16 mouse cellular contexts compared by ENCODE assay signal in the genomic region with DNA sequence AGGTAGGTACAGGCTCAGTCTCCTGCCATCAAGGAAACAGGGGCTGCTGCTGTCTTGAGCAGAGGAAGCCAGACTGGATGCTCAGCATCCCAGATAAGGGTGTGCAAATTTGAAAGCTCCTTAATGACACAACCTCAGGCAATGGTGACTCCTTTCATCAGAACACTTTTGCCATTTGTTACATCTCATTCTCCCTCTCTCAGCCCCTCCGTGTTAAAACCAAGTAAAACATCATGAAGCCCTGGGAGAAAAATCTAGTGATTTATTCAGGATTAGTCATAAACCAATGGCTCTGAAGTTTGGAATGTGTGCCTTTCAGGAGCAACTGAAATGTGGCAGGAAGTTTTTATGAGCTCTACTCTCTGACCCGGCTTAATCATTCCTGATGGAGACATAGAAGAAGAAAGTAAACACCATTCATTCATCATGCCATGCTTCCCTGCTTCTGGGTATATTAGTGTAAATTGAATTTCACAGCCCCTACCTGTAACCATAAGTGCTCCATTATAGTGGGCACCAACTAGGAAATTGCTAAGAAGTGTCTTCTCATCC.
"Had no signal": no experiment of that assay in that cellular context is flagged by ENCODE, and none has a peak within 500 bp of the region (broad histone marks: within the 10 kb centered on the region; RNA-seq: fewer than 3 reads in every experiment).

No protein-coding gene starts in this region.

- H3K27ac ChIP-seq: intestine, embryonic 15.5 days; left cerebral cortex, adult 2 months; liver, embryonic 13.5 days; macrophage; midbrain, embryonic 12.5 days; midbrain, embryonic 15.5 days; neural tube, embryonic 12.5 days; neural tube, embryonic 15.5 days; stomach, postnatal 0 days had no signal

- ATAC-seq: intestine, embryonic 15.5 days; midbrain, embryonic 15.5 days had no signal

- H3K4me3 ChIP-seq: intestine, embryonic 15.5 days; left cerebral cortex, adult 2 months; liver, embryonic 13.5 days; midbrain, embryonic 12.5 days; midbrain, embryonic 15.5 days; neural tube, embryonic 12.5 days; neural tube, embryonic 15.5 days had no signal

- DNase-seq: layer of hippocampus, postnatal 36 days; liver, embryonic 13.5 days; lung, adult 2 months; right cerebral cortex, adult 18-20 months; right cerebral cortex, postnatal 14 days; right cerebral cortex, postnatal 4 days; thymus, adult 2 months; thymus, postnatal 14 days had no signal

- H3K4me1 ChIP-seq: intestine, embryonic 15.5 days; liver, embryonic 13.5 days; midbrain, embryonic 15.5 days; neural tube, embryonic 12.5 days had no signal

- H3K9me3 ChIP-seq: intestine, embryonic 15.5 days; liver, embryonic 13.5 days; midbrain, embryonic 12.5 days; midbrain, embryonic 15.5 days; neural tube, embryonic 12.5 days; neural tube, embryonic 15.5 days had no signal

- H3K9ac ChIP-seq: intestine, embryonic 15.5 days; liver, embryonic 13.5 days; midbrain, embryonic 12.5 days; midbrain, embryonic 15.5 days; neural tube, embryonic 12.5 days; neural tube, embryonic 15.5 days had no signal

- H3K36me3 ChIP-seq: intestine, embryonic 15.5 days; liver, embryonic 13.5 days; midbrain, embryonic 12.5 days; midbrain, embryonic 15.5 days; neural tube, embryonic 12.5 days; neural tube, embryonic 15.5 days had no signal

- H3K4me2 ChIP-seq: intestine, embryonic 15.5 days; liver, embryonic 13.5 days; midbrain, embryonic 12.5 days; midbrain, embryonic 15.5 days; neural tube, embryonic 12.5 days; neural tube, embryonic 15.5 days had no signal

- H3K27me3 ChIP-seq: intestine, embryonic 15.5 days; liver, embryonic 13.5 days; midbrain, embryonic 12.5 days; midbrain, embryonic 15.5 days; neural tube, embryonic 12.5 days; neural tube, embryonic 15.5 days had no signal
